Mouse (Mus musculus): ENCODE measurements around the gene Megf6. TPM values are rescaled to one million over a fixed set of nuclear protein-coding genes. Genes with fewer than 3 reads are reported as not detected.

The Megf6 gene
- polyA plus RNA-seq, 1 experiment: 22.7 TPM

- Histone ChIP-seq H3K4me3 (ENCODE audit: insufficient read depth, low read length) (no peak overlapping the region), H3K4me1 (ENCODE audit: control insufficient read depth, insufficient read depth, low read length) (peaks cover 3% of the 10 kb centered on the region; the same call in 1 of the 2 replicates), H3K27ac (ENCODE audit: insufficient read depth, low read length) (no peak overlapping the region)
- TF ChIP-seq CTCF (IDR thresholded peaks at IDR 0.05; ENCODE audit: borderline replicate concordance, insufficient read depth, low read length): no peak
- TF ChIP-seq POLR2A (IDR thresholded peaks at IDR 0.05; ENCODE audit: low read depth, low read length): no peak
These were observed 12.4 kb upstream of the Megf6 start for GRCm38 (mm10) chr4:154157970-154158662.

- Histone ChIP-seq H3K4me1 (ENCODE audit: control insufficient read depth, insufficient read depth, low read length) (peaks cover 3% of the 10 kb centered on the region; the same call in 1 of the 2 replicates), H3K27ac (ENCODE audit: insufficient read depth, low read length) (no peak overlapping the region), H3K4me3 (ENCODE audit: insufficient read depth, low read length) (no peak overlapping the region)
- TF ChIP-seq CTCF (IDR thresholded peaks at IDR 0.05; ENCODE audit: borderline replicate concordance, insufficient read depth, low read length): peak; percentile 95; the same call in 1 of the 2 replicates
- TF ChIP-seq POLR2A (IDR thresholded peaks at IDR 0.05; ENCODE audit: low read depth, low read length): no peak
These were observed 11.5 kb upstream of the Megf6 start for GRCm38 (mm10) chr4:154159002-154159401.

GRCm38 (mm10) chr4:154159961-154160537 lies 10.5 kb upstream of the Megf6 start:
- TF ChIP-seq CTCF (IDR thresholded peaks at IDR 0.05; ENCODE audit: borderline replicate concordance, insufficient read depth, low read length) (no peak), POLR2A (IDR thresholded peaks at IDR 0.05; ENCODE audit: low read depth, low read length) (no peak)
- peak overlapping the region; percentile 47 for H3K4me3 ChIP-seq (ENCODE audit: insufficient read depth, low read length)
- H3K4me1 ChIP-seq (ENCODE audit: control insufficient read depth, insufficient read depth, low read length): peaks cover 3% of the 10 kb centered on the region; the same call in 1 of the 2 replicates
- peak overlapping the region; percentile 8; the same call in 1 of the 2 replicates for H3K27ac ChIP-seq (ENCODE audit: insufficient read depth, low read length)

GRCm38 (mm10) chr4:154160538-154161390 lies 9.8 kb upstream of the Megf6 start, which contains the start of gene Tprgl:
Gene Tprgl (minus strand): TSS chr4:154160666.
- TF ChIP-seq POLR2A (IDR thresholded peaks at IDR 0.05; ENCODE audit: low read depth, low read length) (peak; percentile 79), CTCF (IDR thresholded peaks at IDR 0.05; ENCODE audit: borderline replicate concordance, insufficient read depth, low read length) (no peak)
- Histone ChIP-seq H3K4me1 (ENCODE audit: control insufficient read depth, insufficient read depth, low read length) (peaks cover 3% of the 10 kb centered on the region; the same call in 1 of the 2 replicates), H3K27ac (ENCODE audit: insufficient read depth, low read length) (peak within 1 kb of the TSS; percentile 8; the same call in 1 of the 2 replicates), H3K4me3 (ENCODE audit: insufficient read depth, low read length) (peak within 1 kb of the TSS; percentile 96)

GRCm38 (mm10) chr4:154163296-154163695 lies 7.2 kb upstream of the Megf6 start:
- H3K4me1 ChIP-seq (ENCODE audit: control insufficient read depth, insufficient read depth, low read length): peaks cover 3% of the 10 kb centered on the region; the same call in 1 of the 2 replicates
- H3K4me3 ChIP-seq (ENCODE audit: insufficient read depth, low read length): no peak overlapping the region
- no peak overlapping the region for H3K27ac ChIP-seq (ENCODE audit: insufficient read depth, low read length)
- peak; percentile 70 for TF ChIP-seq CTCF (IDR thresholded peaks at IDR 0.05; ENCODE audit: borderline replicate concordance, insufficient read depth, low read length)
- TF ChIP-seq POLR2A (IDR thresholded peaks at IDR 0.05; ENCODE audit: low read depth, low read length): no peak

GRCm38 (mm10) chr4:154167053-154167452 lies 3.5 kb upstream of the Megf6 start:
- Histone ChIP-seq H3K4me1 (ENCODE audit: control insufficient read depth, insufficient read depth, low read length) (no peaks in the 10 kb centered on the region), H3K27ac (ENCODE audit: insufficient read depth, low read length) (no peak overlapping the region), H3K4me3 (ENCODE audit: insufficient read depth, low read length) (no peak overlapping the region)
- TF ChIP-seq POLR2A (IDR thresholded peaks at IDR 0.05; ENCODE audit: low read depth, low read length) (no peak), CTCF (IDR thresholded peaks at IDR 0.05; ENCODE audit: borderline replicate concordance, insufficient read depth, low read length) (peak; percentile 71; the same call in 1 of the 2 replicates)

- TF ChIP-seq POLR2A (IDR thresholded peaks at IDR 0.05; ENCODE audit: low read depth, low read length) (no peak), CTCF (IDR thresholded peaks at IDR 0.05; ENCODE audit: borderline replicate concordance, insufficient read depth, low read length) (no peak)
- Histone ChIP-seq H3K4me1 (ENCODE audit: control insufficient read depth, insufficient read depth, low read length) (no peaks in the 10 kb centered on the region), H3K4me3 (ENCODE audit: insufficient read depth, low read length) (peak overlapping the region; percentile 37), H3K27ac (ENCODE audit: insufficient read depth, low read length) (no peak overlapping the region)
These were observed 509 bp upstream of the Megf6 start for GRCm38 (mm10) chr4:154170021-154170420.

- no peak overlapping the region for H3K27ac ChIP-seq (ENCODE audit: insufficient read depth, low read length)
- H3K4me1 ChIP-seq (ENCODE audit: control insufficient read depth, insufficient read depth, low read length): no peaks in the 10 kb centered on the region
- H3K4me3 ChIP-seq (ENCODE audit: insufficient read depth, low read length): peak overlapping the region; percentile 35
- TF ChIP-seq POLR2A (IDR thresholded peaks at IDR 0.05; ENCODE audit: low read depth, low read length) (no peak), CTCF (IDR thresholded peaks at IDR 0.05; ENCODE audit: borderline replicate concordance, insufficient read depth, low read length) (no peak)
These were observed 811 bp downstream of the Megf6 start for GRCm38 (mm10) chr4:154171151-154171930.
